Mouse (Mus musculus) megakaryocyte, embryonic 14.5 days (primary cell): ENCODE measurements at regions not wholly inside any gene's neighbourhood (a gene's known extent, or its start where the extent isn't known, plus 50 kb on each side); places are given as distances from the start of the nearest gene placed in this dataset.

Experiments
- H3K27me3 ChIP-seq: replicated peaks from 2 replicates; pipeline ENCODE3; 2012; ENCODE audit warnings: inconsistent platforms
- H3K36me3 ChIP-seq: replicated peaks from 2 replicates; pipeline ENCODE3; 2012; ENCODE audit warnings: low read length, inconsistent platforms, mixed read lengths
- H3K4me1 ChIP-seq: 2 replicates; pipeline ENCODE4 v1.6.1; 2012; ENCODE audit warnings: inconsistent platforms
- H3K4me3 ChIP-seq: replicated peaks from 2 replicates; pipeline ENCODE3; 2012; ENCODE audit warnings: moderate library complexity, mild to moderate bottlenecking, inconsistent platforms
- H3K9me3 ChIP-seq: 2 replicates; pipeline ENCODE4 v1.6.1; 2012; ENCODE audit warnings: inconsistent platforms
- FLI1 ChIP-seq: IDR thresholded peaks from 2 replicates; pipeline ENCODE4 v1.6.1; 2012; ENCODE audit warnings: low read length, inconsistent platforms, mixed read lengths
- GATA1 ChIP-seq: IDR thresholded peaks from 3 replicates; pipeline ENCODE4 v1.6.1; 2012; ENCODE audit warnings: mixed read lengths, low read length, inconsistent platforms, borderline replicate concordance

DNA sequence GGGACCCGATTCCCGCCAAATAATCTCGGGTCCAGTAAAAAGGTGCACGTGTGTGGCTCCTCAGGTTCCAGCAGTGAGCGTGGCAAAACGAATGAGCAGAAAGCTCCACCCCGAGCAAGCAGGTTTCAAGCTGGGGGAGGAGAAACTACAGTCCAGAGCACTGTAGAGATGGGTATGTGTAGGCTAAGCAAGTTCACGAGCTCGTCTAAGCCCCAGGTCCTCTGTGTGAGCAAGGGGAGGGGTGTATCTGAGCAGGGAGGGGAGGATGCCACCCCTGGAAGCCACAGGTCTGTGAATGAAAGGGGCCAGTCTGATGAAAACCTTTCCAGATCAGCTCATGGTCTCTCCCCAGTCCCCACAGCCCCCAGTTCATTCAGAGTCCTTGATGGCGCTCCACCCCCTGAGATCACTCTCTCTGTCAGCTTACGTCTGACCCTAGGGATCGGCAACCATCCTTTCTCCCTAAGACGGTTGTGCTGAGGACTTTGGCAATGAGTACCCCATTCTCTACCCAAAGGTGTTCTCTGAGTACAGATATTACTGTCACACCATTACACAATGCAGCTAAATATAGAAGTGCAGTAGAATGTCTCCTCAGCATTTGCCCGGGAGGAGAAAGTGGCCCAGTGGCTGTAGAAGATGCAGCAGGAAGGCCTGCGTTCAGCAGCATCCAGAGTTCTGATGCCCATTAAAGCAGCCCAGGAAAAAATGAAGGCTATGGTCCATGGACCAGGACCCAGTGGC, 89.2 kb upstream of the Ubl3 start:
- Histone ChIP-seq H3K36me3 (no peaks in the 10 kb centered on the region), H3K4me3 (no peak overlapping the region), H3K9me3 (peaks cover 51% of the 10 kb centered on the region), H3K4me1 (no peaks in the 10 kb centered on the region), H3K27me3 (peaks cover 2% of the 10 kb centered on the region)
- TF ChIP-seq GATA1 (no peak), FLI1 (no peak)

DNA sequence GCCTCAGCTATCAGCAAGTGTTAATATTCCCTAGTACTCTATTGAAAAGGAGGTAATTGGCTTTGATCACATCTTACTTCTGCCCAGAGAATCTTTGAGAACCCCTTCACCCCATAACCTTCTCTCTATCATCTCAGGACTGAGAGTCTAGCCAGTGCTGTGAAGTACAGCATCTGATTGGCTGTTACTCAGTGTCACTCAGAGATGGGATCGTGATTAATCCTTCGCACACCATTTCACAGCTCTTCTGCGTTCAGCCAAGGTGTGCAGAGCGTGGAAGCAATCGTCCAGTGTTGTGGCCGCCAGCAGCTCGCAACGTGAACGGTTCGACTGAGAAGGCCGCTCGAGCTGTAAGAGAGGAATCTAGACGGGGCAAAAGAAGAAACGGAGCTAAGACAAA, 87.9 kb upstream of the Ubl3 start:
- Histone ChIP-seq H3K4me3 (no peak overlapping the region), H3K36me3 (no peaks in the 10 kb centered on the region), H3K4me1 (no peaks in the 10 kb centered on the region), H3K27me3 (peaks cover 2% of the 10 kb centered on the region), H3K9me3 (peaks cover 51% of the 10 kb centered on the region)
- TF ChIP-seq FLI1 (no peak), GATA1 (no peak)

DNA sequence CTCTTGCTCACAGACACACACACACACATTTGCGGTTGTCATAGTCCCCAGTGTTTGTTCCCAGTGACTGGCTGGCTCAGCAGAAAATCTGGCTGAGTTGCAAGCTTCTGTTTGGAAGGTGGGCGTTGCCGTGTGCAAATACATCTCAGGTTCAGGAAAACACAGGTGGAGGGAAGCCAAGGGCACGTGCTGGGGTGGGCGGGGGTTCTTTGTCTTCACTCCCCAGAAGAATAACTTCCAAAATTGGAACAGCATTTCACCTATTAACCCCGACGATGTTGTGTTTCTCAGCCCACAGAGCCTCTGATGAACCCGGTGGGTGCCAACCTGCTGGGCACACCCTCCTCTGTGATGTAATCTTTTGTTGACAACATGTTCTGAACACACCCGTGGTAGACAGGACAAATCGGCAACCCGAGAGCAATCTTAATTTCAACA, 82.3 kb upstream of the Ubl3 start:
- TF ChIP-seq GATA1 (no peak), FLI1 (no peak)

DNA sequence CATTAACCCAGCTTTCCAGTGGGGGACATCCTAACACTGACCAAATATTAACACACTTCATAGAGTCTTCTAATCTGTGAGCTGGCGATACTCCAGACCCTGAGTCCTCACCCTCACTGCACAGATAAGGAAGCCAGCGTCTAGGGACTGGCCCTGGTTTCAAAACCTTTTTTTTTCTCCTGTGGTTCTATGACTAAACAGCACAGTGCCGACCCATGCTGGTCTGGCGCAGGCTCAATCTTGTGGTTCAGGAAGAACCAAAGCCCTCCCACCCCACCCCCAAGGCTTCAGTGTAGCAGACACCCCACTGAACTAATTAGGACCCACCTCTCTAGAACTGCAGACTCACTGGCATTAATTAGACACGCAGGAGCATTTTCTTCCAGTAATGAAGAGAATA, 81.4 kb upstream of the Ubl3 start:
- no peak overlapping the region for H3K4me3 ChIP-seq
- H3K4me1 ChIP-seq, result no peaks in the 10 kb centered on the region
- H3K36me3 ChIP-seq, result no peaks in the 10 kb centered on the region
- no peak for TF ChIP-seq FLI1
- peaks cover 15% of the 10 kb centered on the region; the same call in 1 of the 2 replicates for H3K9me3 ChIP-seq
- H3K27me3 ChIP-seq, result peaks cover 2% of the 10 kb centered on the region

More for the DNA sequence above, 82.3 kb upstream of the Ubl3 start:
- Histone ChIP-seq H3K27me3 (peaks cover 2% of the 10 kb centered on the region), H3K36me3 (no peaks in the 10 kb centered on the region), H3K9me3 (peaks cover 24% of the 10 kb centered on the region), H3K4me1 (no peaks in the 10 kb centered on the region), H3K4me3 (no peak overlapping the region)

DNA sequence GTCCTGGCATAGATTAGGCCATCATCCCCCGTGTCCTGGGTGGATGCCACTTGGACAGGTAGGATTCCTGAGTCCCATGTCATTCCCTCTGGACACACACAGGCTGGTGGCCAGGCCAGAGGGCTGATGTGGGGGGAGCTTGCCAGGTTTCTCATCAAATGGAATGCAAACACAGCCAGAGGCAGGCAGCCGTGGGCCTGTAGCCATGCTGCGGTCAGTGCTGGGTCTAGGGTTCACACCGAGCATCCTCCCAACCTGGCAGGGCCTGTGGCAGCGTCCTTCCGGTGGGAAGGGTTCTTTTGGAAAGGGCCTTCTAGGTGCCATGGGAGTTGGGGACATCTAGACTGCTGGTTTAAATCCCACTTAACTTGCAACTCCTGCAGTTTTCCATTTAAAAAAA, 80.7 kb upstream of the Ubl3 start:
- Histone ChIP-seq H3K4me1 (no peaks in the 10 kb centered on the region), H3K9me3 (peaks cover 12% of the 10 kb centered on the region; the same call in 1 of the 2 replicates), H3K27me3 (peaks cover 2% of the 10 kb centered on the region), H3K4me3 (no peak overlapping the region), H3K36me3 (no peaks in the 10 kb centered on the region)
- TF ChIP-seq GATA1, result no peak
- no peak for TF ChIP-seq FLI1

DNA sequence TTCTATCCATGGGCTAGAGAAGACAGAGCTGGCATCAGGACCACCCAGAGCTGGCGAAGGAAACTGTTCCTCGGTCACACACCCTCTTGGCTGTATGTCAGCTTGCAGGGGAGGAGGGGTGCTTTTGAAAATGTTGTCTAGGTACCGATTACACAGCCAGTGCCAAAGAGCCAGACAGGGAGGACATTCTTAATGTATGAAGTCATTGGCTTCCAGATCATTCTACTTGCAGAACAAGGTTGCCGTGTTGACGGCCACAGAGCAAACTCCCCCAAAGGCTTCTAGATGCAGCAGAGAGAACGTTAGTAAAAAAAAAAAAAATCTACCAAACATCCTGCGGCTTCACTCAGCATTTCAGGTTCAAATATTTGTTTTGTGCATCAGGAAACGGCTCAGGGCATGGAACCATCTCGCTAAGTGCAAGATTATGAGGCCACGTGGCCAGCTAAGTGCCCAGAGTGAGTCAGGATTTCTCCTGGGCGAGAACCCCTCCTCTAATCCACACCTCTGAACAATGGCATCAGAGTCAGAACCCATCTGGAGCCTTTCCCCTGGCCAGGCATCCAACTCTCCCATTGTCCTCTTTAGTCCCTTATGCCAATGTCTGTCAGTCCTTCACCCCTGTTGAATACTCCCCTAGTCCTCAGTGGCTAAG, 80.1 kb upstream of the Ubl3 start:
- Histone ChIP-seq H3K27me3 (no peaks in the 10 kb centered on the region), H3K36me3 (no peaks in the 10 kb centered on the region), H3K4me3 (no peak overlapping the region), H3K4me1 (no peaks in the 10 kb centered on the region), H3K9me3 (peaks cover 12% of the 10 kb centered on the region; the same call in 1 of the 2 replicates)
- no peak for TF ChIP-seq FLI1

DNA sequence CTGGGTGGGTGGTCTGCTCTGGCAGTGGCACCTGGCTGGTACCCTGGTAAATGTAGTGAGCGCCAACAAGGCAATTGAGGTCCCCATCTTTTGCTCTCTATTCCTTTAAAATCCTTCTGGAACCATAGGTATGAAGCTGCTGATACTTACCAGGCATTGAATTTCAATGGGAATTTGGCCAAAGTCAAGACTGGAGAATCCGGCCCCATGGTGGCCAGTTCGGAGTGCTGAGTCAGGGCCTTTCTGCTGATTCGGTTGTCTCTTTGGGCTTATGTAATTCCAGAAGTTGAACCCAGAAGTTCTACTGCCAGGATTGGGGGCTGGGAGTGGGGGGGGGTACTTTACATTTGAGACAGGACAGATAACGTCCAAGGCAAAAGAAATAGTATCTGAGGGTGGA, 79.0 kb upstream of the Ubl3 start:
- Histone ChIP-seq H3K9me3 (peaks cover 16% of the 10 kb centered on the region), H3K4me1 (no peaks in the 10 kb centered on the region), H3K4me3 (no peak overlapping the region), H3K27me3 (no peaks in the 10 kb centered on the region), H3K36me3 (no peaks in the 10 kb centered on the region)
- TF ChIP-seq GATA1, result no peak
- TF ChIP-seq FLI1, result no peak

DNA sequence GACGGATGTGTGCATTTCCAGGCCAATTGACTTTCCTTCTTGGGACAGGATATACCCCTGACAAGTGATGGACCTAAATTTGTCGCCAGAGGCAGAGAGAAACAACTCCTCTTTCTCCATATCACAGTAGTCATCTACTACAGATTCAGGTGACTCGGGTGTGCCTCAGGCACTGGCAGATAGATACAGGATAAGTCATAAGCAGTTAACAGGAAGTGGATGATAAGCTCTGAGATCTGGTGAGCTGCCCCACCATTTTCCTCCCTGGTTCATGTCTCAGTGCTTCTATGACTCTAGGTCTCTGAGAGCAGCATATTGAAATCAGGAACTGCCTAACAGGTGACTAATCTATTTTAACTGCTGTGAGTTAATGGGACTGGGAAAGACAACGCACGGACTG, 73.4 kb upstream of the Ubl3 start:
- Histone ChIP-seq H3K36me3 (no peaks in the 10 kb centered on the region), H3K4me3 (no peak overlapping the region), H3K27me3 (no peaks in the 10 kb centered on the region), H3K4me1 (no peaks in the 10 kb centered on the region), H3K9me3 (peaks cover 14% of the 10 kb centered on the region; the same call in 1 of the 2 replicates)
- TF ChIP-seq FLI1, result no peak
- no peak for TF ChIP-seq GATA1

DNA sequence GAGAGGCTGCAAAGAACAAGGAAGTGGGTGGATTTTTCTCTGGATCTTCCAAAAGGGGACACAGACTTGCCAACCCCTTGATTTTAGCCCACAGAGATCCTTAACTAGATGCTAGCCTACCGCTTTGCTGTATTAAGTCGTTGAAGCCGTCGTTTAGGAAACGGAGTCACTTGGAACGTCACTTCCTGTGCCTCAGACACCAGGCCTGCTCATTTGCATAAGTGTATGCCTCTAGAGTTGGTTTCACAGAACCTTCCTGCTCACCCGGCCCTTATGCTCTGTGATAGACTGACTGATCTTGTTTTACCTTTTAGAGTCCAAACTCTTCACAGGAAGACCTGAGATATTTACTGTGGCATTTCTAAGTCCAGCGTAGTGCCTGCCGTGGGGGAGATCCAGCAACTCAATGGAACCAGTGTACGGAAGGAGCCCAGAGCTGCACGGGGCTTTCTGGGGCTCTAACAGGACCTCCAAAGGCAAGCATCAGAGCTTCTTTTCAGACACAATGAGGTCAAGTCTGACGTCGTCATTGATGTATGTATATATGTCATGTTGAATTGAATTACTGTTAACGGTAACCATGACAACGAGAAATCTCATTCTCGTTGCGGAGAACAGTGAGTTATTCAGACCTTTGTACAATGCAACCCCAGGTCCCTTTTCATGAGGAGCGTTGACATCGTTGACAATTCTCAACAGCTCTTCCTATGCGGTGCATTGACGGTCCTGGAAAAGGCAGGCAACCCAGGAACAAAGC, 72.2 kb upstream of the Ubl3 start:
- Histone ChIP-seq H3K36me3 (no peaks in the 10 kb centered on the region), H3K4me1 (no peaks in the 10 kb centered on the region), H3K9me3 (peaks cover 18% of the 10 kb centered on the region), H3K27me3 (no peaks in the 10 kb centered on the region), H3K4me3 (no peak overlapping the region)
- TF ChIP-seq FLI1, result no peak
- no peak for TF ChIP-seq GATA1
